Mouse (Mus musculus) hindbrain, embryonic 16.5 days (tissue): Measurements from ENCODE around the gene Mypn. TPM values are rescaled to one million over a fixed set of nuclear protein-coding genes. Genes with fewer than 3 reads are reported as not detected.

Experiments
- ATAC-seq: fragments of 200-750 bp; cut with Nextera tagmentation; 2 replicates; pipeline ENCODE4 v1.8.0; 2017; ENCODE audit warnings: moderate TSS enrichment, moderate library complexity
- H3K27ac ChIP-seq: fragments of 300-500 bp; sonication (generic); 2 replicates; pipeline ENCODE4 v1.5.1; 2014; ENCODE audit warnings: low read depth, mild to moderate bottlenecking, control low read depth, low read length, moderate library complexity
- H3K27me3 ChIP-seq: fragments of 300-500 bp; sonication (generic); replicated peaks from 2 replicates; pipeline ENCODE4 v1.6.1; 2014; ENCODE audit warnings: low read length; ENCODE audit not compliant: control insufficient read depth, insufficient read depth
- H3K36me3 ChIP-seq: fragments of 300-500 bp; sonication (generic); 2 replicates; pipeline ENCODE4 v1.6.1; 2014; ENCODE audit warnings: mild to moderate bottlenecking, low read length, moderate library complexity, mixed read lengths; ENCODE audit not compliant: control insufficient read depth, insufficient read depth
- H3K4me1 ChIP-seq: fragments of 300-500 bp; sonication (generic); 2 replicates; pipeline ENCODE4 v1.6.1; 2014; ENCODE audit warnings: low read depth, low read length; ENCODE audit not compliant: control insufficient read depth, insufficient read depth
- H3K4me2 ChIP-seq: fragments of 300-500 bp; sonication (generic); 2 replicates; pipeline ENCODE4 v1.6.1; 2014; ENCODE audit warnings: mild to moderate bottlenecking, low read length, control low read depth, moderate library complexity
- H3K4me3 ChIP-seq: fragments of 300-500 bp; sonication (generic); 2 replicates; pipeline ENCODE4 v1.5.1; 2014; ENCODE audit warnings: mild to moderate bottlenecking, low read length, control low read depth, moderate library complexity
- H3K9ac ChIP-seq: fragments of 300-500 bp; sonication (generic); 2 replicates; pipeline ENCODE4 v1.6.1; 2014; ENCODE audit warnings: low read depth, mild to moderate bottlenecking, control low read depth, low read length, moderate library complexity
- H3K9me3 ChIP-seq: fragments of 300-500 bp; sonication (generic); 2 replicates; pipeline ENCODE4 v1.6.1; 2014; ENCODE audit warnings: mild to moderate bottlenecking, low read length, moderate library complexity; ENCODE audit not compliant: control insufficient read depth
- WGBS: fragments of 180-500 bp; shearing (Covaris S2); extraction: QIAGEN DNeasy Blood & Tissue Kit; methylation state at CpG from one replicate; pipeline ENCODE4 v1.1.7; 2014; 5-methylcytosine and 5-hydroxymethylcytosine counted together
- polyA plus RNA-seq: library from polyadenylated mRNA; unstranded; fragments of >200 nt; fragmentation: Nextera tagmentation; extraction: Ambion mirVana; gene quantifications from 2 replicates; pipeline ENCODE4 v1.2.1, GENCODE M21; 2015

Gene Mypn
- polyA plus RNA-seq, 1 experiment from 2014 or later = 1.0 TPM

DNA sequence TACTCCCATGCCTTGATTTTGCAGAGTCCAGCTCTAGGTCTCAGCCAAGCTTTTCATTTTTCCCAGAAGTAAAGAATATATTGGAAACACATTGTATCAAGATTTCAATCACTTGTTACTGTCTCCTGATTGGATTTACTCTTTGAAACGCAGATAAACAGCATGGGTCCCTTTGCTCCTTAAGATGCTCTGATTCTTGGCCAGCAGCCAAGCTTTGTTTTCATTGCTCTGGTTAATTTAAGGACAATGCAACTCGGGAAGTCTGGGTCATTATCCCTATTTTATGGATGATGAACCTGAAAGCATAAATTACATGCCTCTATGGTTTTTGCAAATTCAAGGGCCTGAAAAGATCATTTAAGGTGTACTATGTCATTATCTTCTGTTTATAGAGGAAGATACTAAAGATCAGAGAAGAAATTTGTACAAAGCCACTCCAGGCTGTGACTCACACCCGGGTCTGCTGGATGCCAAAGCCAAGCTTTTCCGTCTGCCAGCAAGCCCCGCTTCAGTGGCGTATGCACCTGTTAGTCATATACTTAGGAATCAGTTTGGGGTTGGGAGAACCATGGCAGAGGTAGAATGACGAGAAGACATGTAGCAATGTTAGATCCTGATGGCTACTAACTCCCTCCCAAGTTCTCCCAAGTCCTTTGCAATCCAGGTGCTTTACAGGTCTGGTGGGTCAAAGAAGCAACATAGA, 17.5 kb upstream of the Mypn start:
- H3K4me2 ChIP-seq = no peak overlapping the region
- WGBS = 44% methylated on average over 7 of the region's 7 CpGs
- no peak for ATAC-seq

GRCm38 (mm10) chr10:63208871-63209270, 5.1 kb upstream of the Mypn start:
- ATAC-seq = no peak
- Histone ChIP-seq H3K4me1 (no peaks in the 10 kb centered on the region), H3K9me3 (no peaks in the 10 kb centered on the region), H3K4me2 (no peak overlapping the region), H3K9ac (no peak overlapping the region), H3K36me3 (no peaks in the 10 kb centered on the region), H3K27me3 (no peaks in the 10 kb centered on the region), H3K27ac (no peak overlapping the region), H3K4me3 (no peak overlapping the region)
- 70% methylated on average over 6 of the region's 6 CpGs for WGBS

More for the DNA sequence above, 17.5 kb upstream of the Mypn start:
- H3K27me3 ChIP-seq = no peaks in the 10 kb centered on the region
- H3K27ac ChIP-seq = no peak overlapping the region
- H3K4me3 ChIP-seq = no peak overlapping the region
- H3K36me3 ChIP-seq = no peaks in the 10 kb centered on the region
- no peaks in the 10 kb centered on the region for H3K9me3 ChIP-seq
- H3K4me1 ChIP-seq = no peaks in the 10 kb centered on the region
- no peak overlapping the region for H3K9ac ChIP-seq

DNA sequence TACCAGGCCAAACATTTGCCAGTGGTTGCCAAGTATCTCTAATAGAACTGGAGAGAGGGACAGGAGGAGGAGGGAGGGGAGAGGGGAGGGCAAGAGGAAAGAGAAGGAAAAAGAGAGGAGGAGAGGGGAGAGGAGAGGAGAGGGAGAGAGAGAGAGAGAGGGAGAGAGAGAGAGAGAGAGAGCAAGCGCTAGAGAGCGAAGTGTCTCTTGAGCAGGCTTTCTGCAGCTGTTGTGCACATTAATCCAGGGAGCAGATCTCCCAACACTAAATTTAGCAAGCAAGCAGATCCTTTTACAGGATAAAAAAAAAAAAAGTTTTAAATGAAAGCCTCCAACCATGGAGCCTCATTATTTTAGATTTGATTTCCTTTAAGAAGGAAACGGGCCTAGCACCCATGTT, 750 bp downstream of the Mypn start:
- H3K27ac ChIP-seq = no peak overlapping the region
- no peaks in the 10 kb centered on the region for H3K27me3 ChIP-seq
- H3K4me1 ChIP-seq = no peaks in the 10 kb centered on the region
- H3K9ac ChIP-seq = no peak overlapping the region
- H3K36me3 ChIP-seq = no peaks in the 10 kb centered on the region
- 76% methylated on average over 3 of the region's 3 CpGs for WGBS
- ATAC-seq = no peak
- H3K4me3 ChIP-seq = no peak overlapping the region
- H3K9me3 ChIP-seq = no peaks in the 10 kb centered on the region
- H3K4me2 ChIP-seq = no peak overlapping the region

- 78% methylated on average over 8 of the region's 8 CpGs for WGBS
- ATAC-seq = no peak
These were observed 2.2 kb downstream of the Mypn start for GRCm38 (mm10) chr10:63201534-63201933.

DNA sequence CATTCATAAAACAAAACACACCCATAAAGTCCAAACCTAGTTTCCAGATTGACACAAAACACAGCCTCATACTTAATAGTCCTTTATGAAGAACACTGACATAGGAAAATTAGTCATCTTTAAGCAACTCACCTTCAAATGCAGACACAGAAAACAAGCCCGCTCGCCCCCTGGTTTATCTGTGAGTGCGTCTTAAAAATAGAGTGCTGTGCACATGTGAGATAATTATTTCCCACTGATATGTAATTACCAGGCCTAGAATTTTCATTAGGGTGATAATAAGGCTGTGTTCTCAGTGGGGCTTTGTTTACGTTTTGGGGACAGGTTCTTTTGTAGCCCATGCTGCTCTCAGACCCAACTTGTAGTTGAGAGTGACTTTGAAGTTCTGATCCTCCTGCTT, 4.7 kb downstream of the Mypn start:
- no peak overlapping the region for H3K9ac ChIP-seq
- H3K4me2 ChIP-seq = no peak overlapping the region
- no peak overlapping the region for H3K27ac ChIP-seq
- no peaks in the 10 kb centered on the region for H3K9me3 ChIP-seq
- no peaks in the 10 kb centered on the region for H3K4me1 ChIP-seq
- no peaks in the 10 kb centered on the region for H3K36me3 ChIP-seq
- H3K4me3 ChIP-seq = no peak overlapping the region
- WGBS = 79% methylated on average over 4 of the region's 4 CpGs
- no peaks in the 10 kb centered on the region for H3K27me3 ChIP-seq
- ATAC-seq = no peak

More at GRCm38 (mm10) chr10:63201534-63201933, 2.2 kb downstream of the Mypn start:
- no peaks in the 10 kb centered on the region for H3K27me3 ChIP-seq
- H3K9ac ChIP-seq = no peak overlapping the region
- H3K4me3 ChIP-seq = no peak overlapping the region
- no peaks in the 10 kb centered on the region for H3K36me3 ChIP-seq
- no peaks in the 10 kb centered on the region for H3K4me1 ChIP-seq
- no peak overlapping the region for H3K27ac ChIP-seq
- H3K4me2 ChIP-seq = no peak overlapping the region
- H3K9me3 ChIP-seq = no peaks in the 10 kb centered on the region

DNA sequence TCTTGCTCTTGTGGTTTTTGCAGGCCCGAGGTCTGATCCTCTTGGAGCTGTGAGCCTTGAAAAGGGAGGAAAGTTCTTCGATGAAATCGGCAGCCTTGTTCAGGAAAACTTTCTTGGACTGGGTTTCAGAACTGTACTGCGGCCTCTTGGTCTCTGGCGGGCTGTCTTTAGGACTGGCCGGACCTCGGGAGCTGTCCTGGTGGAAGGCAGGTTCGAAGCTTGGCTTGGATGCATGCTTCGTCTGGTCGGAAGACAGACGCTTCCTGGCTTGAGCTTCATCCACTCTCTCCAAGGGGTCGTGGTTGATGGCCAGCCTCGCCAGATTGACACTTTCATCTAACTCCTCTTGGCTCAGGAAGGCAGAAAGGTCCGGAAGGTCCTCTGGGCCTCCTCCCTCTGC, 11.0 kb downstream of the Mypn start:
- no peak for ATAC-seq
- Histone ChIP-seq H3K4me3 (no peak overlapping the region), H3K27ac (no peak overlapping the region), H3K4me1 (no peaks in the 10 kb centered on the region), H3K9ac (no peak overlapping the region), H3K27me3 (no peaks in the 10 kb centered on the region), H3K9me3 (no peaks in the 10 kb centered on the region), H3K4me2 (no peak overlapping the region), H3K36me3 (no peaks in the 10 kb centered on the region)
- 88% methylated on average over 14 of the region's 14 CpGs for WGBS

GRCm38 (mm10) chr10:63192276-63192675, 11.5 kb downstream of the Mypn start:
- Histone ChIP-seq H3K27ac (no peak overlapping the region), H3K9me3 (no peaks in the 10 kb centered on the region), H3K36me3 (no peaks in the 10 kb centered on the region), H3K4me3 (no peak overlapping the region), H3K27me3 (no peaks in the 10 kb centered on the region), H3K9ac (no peak overlapping the region), H3K4me2 (no peak overlapping the region), H3K4me1 (no peaks in the 10 kb centered on the region)
- ATAC-seq = no peak
- WGBS = 68% methylated on average over 18 of the region's 18 CpGs

GRCm38 (mm10) chr10:63184451-63184850, 19.3 kb downstream of the Mypn start:
- no peak overlapping the region for H3K4me2 ChIP-seq
- no peak for ATAC-seq
- no peak overlapping the region for H3K27ac ChIP-seq
- H3K36me3 ChIP-seq = no peaks in the 10 kb centered on the region
- H3K4me1 ChIP-seq = no peaks in the 10 kb centered on the region
- WGBS = 92% methylated on average over 4 of the region's 4 CpGs
- H3K4me3 ChIP-seq = no peak overlapping the region
- H3K9me3 ChIP-seq = no peaks in the 10 kb centered on the region
- no peaks in the 10 kb centered on the region for H3K27me3 ChIP-seq
- H3K9ac ChIP-seq = no peak overlapping the region

DNA sequence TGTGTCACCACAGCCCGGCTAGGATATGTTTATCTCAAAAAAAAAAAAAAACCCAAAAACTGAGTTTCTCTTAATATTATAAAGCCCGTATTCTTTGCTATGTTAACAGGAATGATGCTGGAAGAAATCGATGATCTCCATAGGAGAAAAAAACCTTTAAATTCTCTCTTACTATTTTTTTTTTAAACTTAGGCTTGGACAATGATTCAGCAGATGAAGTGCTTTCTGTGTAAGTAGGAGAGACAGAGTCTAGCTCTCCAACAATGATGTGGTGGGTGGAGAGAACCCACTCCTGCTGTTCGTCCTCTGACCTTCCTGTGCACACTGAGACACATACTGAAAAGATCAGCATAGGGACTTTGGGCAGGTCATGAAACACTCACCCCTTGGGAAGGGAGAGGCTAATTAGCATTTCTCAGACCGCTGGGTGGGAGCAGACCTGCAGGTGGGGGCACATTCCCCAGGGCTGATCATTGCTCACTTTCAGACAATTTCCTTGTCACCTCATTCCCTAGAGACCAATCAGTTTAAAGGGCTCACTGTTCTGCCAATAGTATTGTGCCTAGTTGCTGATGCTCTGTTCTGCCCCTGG, 21.5 kb downstream of the Mypn start:
- WGBS = 68% methylated on average over 5 of the region's 5 CpGs
- Histone ChIP-seq H3K36me3 (no peaks in the 10 kb centered on the region), H3K4me3 (no peak overlapping the region), H3K27ac (no peak overlapping the region), H3K4me1 (no peaks in the 10 kb centered on the region), H3K27me3 (no peaks in the 10 kb centered on the region), H3K4me2 (no peak overlapping the region), H3K9me3 (no peaks in the 10 kb centered on the region), H3K9ac (no peak overlapping the region)
- ATAC-seq = no peak
